Mouse (Mus musculus): ENCODE measurements around the gene Gm49721.
"Not testable (repeated sequence)": the region's sequence is repeated elsewhere in the genome, so short reads cannot be mapped to it uniquely, and the experiment has no call there.

DNA sequence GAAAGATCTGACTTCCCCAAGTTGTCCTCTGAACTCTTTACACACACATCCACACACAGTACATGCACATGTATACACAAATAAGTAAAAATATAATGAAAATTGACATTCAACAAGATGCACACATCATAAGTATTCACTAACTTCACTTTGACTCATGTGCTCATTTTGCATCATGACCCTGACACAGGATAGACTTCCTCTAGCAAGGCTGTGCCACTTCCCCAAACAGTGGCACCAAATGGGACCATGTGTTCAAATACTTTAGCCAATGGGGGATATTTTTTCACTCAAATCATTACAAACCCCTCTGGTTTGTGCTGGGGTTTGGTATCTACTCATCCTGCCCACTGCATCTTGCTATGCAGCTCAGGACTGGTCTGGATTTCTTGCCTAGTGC, 30.2 kb downstream of the Gm49721 start:
- not testable (repeated sequence) for TF ChIP-seq CTCF (IDR thresholded peaks at IDR 0.05; ENCODE audit: low read depth, low read length); POLR2A (IDR thresholded peaks at IDR 0.05; ENCODE audit: insufficient read depth, low read length); EP300 (IDR thresholded peaks at IDR 0.05; ENCODE audit: insufficient read depth, low read depth, low read length)

Measured in ES-Bruce4 (cell line).